Mouse (Mus musculus): ENCODE results near the gene Taf1d. TPM values are rescaled to one million over a fixed set of nuclear protein-coding genes. Genes with fewer than 3 reads are reported as not detected.
A peak's percentile ranks its signal among the peaks of the same experiment; 100 is the strongest.

Gene Taf1d
- polyA plus RNA-seq (2015; fragmentation: Nextera tagmentation; extraction: Ambion mirVana) = 67.1 and 80.0 TPM in 2 replicates

GRCm38 (mm10) chr9:15305503-15306397 lies at the start of gene Taf1d:
Gene Taf1d (plus strand): TSS chr9:15306214.
- 10% methylated on average over 45 of the region's 45 CpGs for WGBS
- Histone ChIP-seq H3K4me1 (ENCODE audit: insufficient read depth, low read length) (peaks cover 37% of the 10 kb centered on the region), H3K4me3 (ENCODE audit: low read length) (peak within 1 kb of the TSS; percentile 97), H3K36me3 (ENCODE audit: insufficient read depth, low read length) (peaks cover 21% of the 10 kb centered on the region), H3K9me3 (ENCODE audit: low read length) (no peaks in the 10 kb centered on the region), H3K4me2 (replicated peaks; ENCODE audit: low read depth, low read length) (peak within 1 kb of the TSS; percentile 69), H3K27ac (ENCODE audit: low read length) (peak within 1 kb of the TSS; percentile 93), H3K27me3 (ENCODE audit: insufficient read depth, low read length) (no peaks in the 10 kb centered on the region), H3K9ac (replicated peaks; ENCODE audit: low read length) (peak within 1 kb of the TSS; percentile 99)
- ATAC-seq (ENCODE audit: low FRiP score, low TSS enrichment) = peak; percentile 96

GRCm38 (mm10) chr9:15256214-15256613 lies 49.8 kb upstream of the Taf1d start:
- Histone ChIP-seq H3K4me1 (ENCODE audit: insufficient read depth, low read length) (no peaks in the 10 kb centered on the region), H3K4me3 (ENCODE audit: low read length) (no peak overlapping the region), H3K27me3 (ENCODE audit: insufficient read depth, low read length) (no peaks in the 10 kb centered on the region), H3K4me2 (replicated peaks; ENCODE audit: low read depth, low read length) (no peak overlapping the region), H3K9ac (replicated peaks; ENCODE audit: low read length) (no peak overlapping the region), H3K9me3 (ENCODE audit: low read length) (no peaks in the 10 kb centered on the region; the same call in 1 of the 2 replicates), H3K36me3 (ENCODE audit: insufficient read depth, low read length) (peaks cover 11% of the 10 kb centered on the region), H3K27ac (ENCODE audit: low read length) (peak overlapping the region; percentile 36; the same call in 1 of the 2 replicates)
- WGBS = 67% methylated on average over 3 of the region's 3 CpGs
- peak; percentile 73 for ATAC-seq (ENCODE audit: low FRiP score, low TSS enrichment)

GRCm38 (mm10) chr9:15261980-15262379 lies 44.0 kb upstream of the Taf1d start:
- 95% methylated on average over 8 of the region's 8 CpGs for WGBS
- ATAC-seq (ENCODE audit: low FRiP score, low TSS enrichment) = no peak

GRCm38 (mm10) chr9:15263487-15263886 lies 42.5 kb upstream of the Taf1d start:
- no peak overlapping the region for H3K4me3 ChIP-seq (ENCODE audit: low read length)
- no peaks in the 10 kb centered on the region for H3K9me3 ChIP-seq (ENCODE audit: low read length)
- peaks cover 75% of the 10 kb centered on the region for H3K36me3 ChIP-seq (ENCODE audit: insufficient read depth, low read length)
- no peak overlapping the region for H3K4me2 ChIP-seq (replicated peaks; ENCODE audit: low read depth, low read length)
- no peak overlapping the region for H3K27ac ChIP-seq (ENCODE audit: low read length)
- no peaks in the 10 kb centered on the region for H3K4me1 ChIP-seq (ENCODE audit: insufficient read depth, low read length)
- no peaks in the 10 kb centered on the region for H3K27me3 ChIP-seq (ENCODE audit: insufficient read depth, low read length)
- ATAC-seq (ENCODE audit: low FRiP score, low TSS enrichment) = no peak
- 97% methylated on average over 10 of the region's 10 CpGs for WGBS
- no peak overlapping the region for H3K9ac ChIP-seq (replicated peaks; ENCODE audit: low read length)

More at GRCm38 (mm10) chr9:15261980-15262379, 44.0 kb upstream of the Taf1d start:
- Histone ChIP-seq H3K9me3 (ENCODE audit: low read length) (no peaks in the 10 kb centered on the region), H3K27me3 (ENCODE audit: insufficient read depth, low read length) (no peaks in the 10 kb centered on the region), H3K4me1 (ENCODE audit: insufficient read depth, low read length) (no peaks in the 10 kb centered on the region), H3K36me3 (ENCODE audit: insufficient read depth, low read length) (peaks cover 62% of the 10 kb centered on the region), H3K27ac (ENCODE audit: low read length) (no peak overlapping the region), H3K9ac (replicated peaks; ENCODE audit: low read length) (no peak overlapping the region), H3K4me2 (replicated peaks; ENCODE audit: low read depth, low read length) (no peak overlapping the region), H3K4me3 (ENCODE audit: low read length) (no peak overlapping the region)

- Histone ChIP-seq H3K9me3 (ENCODE audit: low read length) (no peaks in the 10 kb centered on the region), H3K4me1 (ENCODE audit: insufficient read depth, low read length) (peaks cover 10% of the 10 kb centered on the region)
Observed at GRCm38 (mm10) chr9:15273981-15274380, 32.0 kb upstream of the Taf1d start.

GRCm38 (mm10) chr9:15276855-15277254 lies 29.2 kb upstream of the Taf1d start:
- no peak overlapping the region for H3K27ac ChIP-seq (ENCODE audit: low read length)
- peaks cover 47% of the 10 kb centered on the region for H3K36me3 ChIP-seq (ENCODE audit: insufficient read depth, low read length)

More at GRCm38 (mm10) chr9:15273981-15274380, 32.0 kb upstream of the Taf1d start:
- no peak overlapping the region for H3K27ac ChIP-seq (ENCODE audit: low read length)
- H3K36me3 ChIP-seq (ENCODE audit: insufficient read depth, low read length) = peaks cover 75% of the 10 kb centered on the region
- H3K9ac ChIP-seq (replicated peaks; ENCODE audit: low read length) = no peak overlapping the region
- H3K4me3 ChIP-seq (ENCODE audit: low read length) = no peak overlapping the region
- WGBS = 93% methylated on average over 2 of the region's 2 CpGs
- ATAC-seq (ENCODE audit: low FRiP score, low TSS enrichment) = no peak
- no peak overlapping the region for H3K4me2 ChIP-seq (replicated peaks; ENCODE audit: low read depth, low read length)
- no peaks in the 10 kb centered on the region for H3K27me3 ChIP-seq (ENCODE audit: insufficient read depth, low read length)

GRCm38 (mm10) chr9:15278343-15278742 lies 27.7 kb upstream of the Taf1d start:
- Histone ChIP-seq H3K4me1 (ENCODE audit: insufficient read depth, low read length) (peaks cover 20% of the 10 kb centered on the region), H3K9me3 (ENCODE audit: low read length) (no peaks in the 10 kb centered on the region), H3K4me3 (ENCODE audit: low read length) (no peak overlapping the region), H3K9ac (replicated peaks; ENCODE audit: low read length) (no peak overlapping the region), H3K36me3 (ENCODE audit: insufficient read depth, low read length) (peaks cover 33% of the 10 kb centered on the region), H3K27ac (ENCODE audit: low read length) (no peak overlapping the region), H3K4me2 (replicated peaks; ENCODE audit: low read depth, low read length) (peak overlapping the region; percentile 16; the same call in 1 of the 2 replicates), H3K27me3 (ENCODE audit: insufficient read depth, low read length) (no peaks in the 10 kb centered on the region)
- ATAC-seq (ENCODE audit: low FRiP score, low TSS enrichment) = no peak
- WGBS = 92% methylated on average over 3 of the region's 3 CpGs

More at GRCm38 (mm10) chr9:15276855-15277254, 29.2 kb upstream of the Taf1d start:
- WGBS = 91% methylated on average over 4 of the region's 4 CpGs
- H3K9me3 ChIP-seq (ENCODE audit: low read length) = no peaks in the 10 kb centered on the region
- no peak for ATAC-seq (ENCODE audit: low FRiP score, low TSS enrichment)
- H3K27me3 ChIP-seq (ENCODE audit: insufficient read depth, low read length) = no peaks in the 10 kb centered on the region
- peaks cover 20% of the 10 kb centered on the region for H3K4me1 ChIP-seq (ENCODE audit: insufficient read depth, low read length)
- no peak overlapping the region for H3K9ac ChIP-seq (replicated peaks; ENCODE audit: low read length)
- H3K4me3 ChIP-seq (ENCODE audit: low read length) = no peak overlapping the region
- no peak overlapping the region for H3K4me2 ChIP-seq (replicated peaks; ENCODE audit: low read depth, low read length)

- ATAC-seq (ENCODE audit: low FRiP score, low TSS enrichment) = no peak; the same call in 1 of the 2 replicates
- H3K36me3 ChIP-seq (ENCODE audit: insufficient read depth, low read length) = peaks cover 25% of the 10 kb centered on the region
- 8% methylated on average over 19 of the region's 19 CpGs for WGBS
- H3K27me3 ChIP-seq (ENCODE audit: insufficient read depth, low read length) = no peaks in the 10 kb centered on the region
- no peaks in the 10 kb centered on the region for H3K9me3 ChIP-seq (ENCODE audit: low read length)
- H3K4me3 ChIP-seq (ENCODE audit: low read length) = peak overlapping the region; percentile 96
- H3K9ac ChIP-seq (replicated peaks; ENCODE audit: low read length) = peak overlapping the region; percentile 96
- peak overlapping the region; percentile 88 for H3K27ac ChIP-seq (ENCODE audit: low read length)
- peak overlapping the region; percentile 71 for H3K4me2 ChIP-seq (replicated peaks; ENCODE audit: low read depth, low read length)
- H3K4me1 ChIP-seq (ENCODE audit: insufficient read depth, low read length) = peaks cover 20% of the 10 kb centered on the region
Observed at GRCm38 (mm10) chr9:15279139-15279648, 26.8 kb upstream of the Taf1d start.

- WGBS = under 1% methylated on average over 57 of the region's 57 CpGs
- Histone ChIP-seq H3K4me1 (ENCODE audit: insufficient read depth, low read length) (peaks cover 20% of the 10 kb centered on the region), H3K27me3 (ENCODE audit: insufficient read depth, low read length) (no peaks in the 10 kb centered on the region), H3K4me3 (ENCODE audit: low read length) (peak within 1 kb of the TSS; percentile 96), H3K4me2 (replicated peaks; ENCODE audit: low read depth, low read length) (peak within 1 kb of the TSS; percentile 71), H3K9ac (replicated peaks; ENCODE audit: low read length) (peak within 1 kb of the TSS; percentile 96), H3K27ac (ENCODE audit: low read length) (peak within 1 kb of the TSS; percentile 88), H3K9me3 (ENCODE audit: low read length) (no peaks in the 10 kb centered on the region), H3K36me3 (ENCODE audit: insufficient read depth, low read length) (peaks cover 19% of the 10 kb centered on the region)
- ATAC-seq (ENCODE audit: low FRiP score, low TSS enrichment) = peak; percentile 98
Observed at GRCm38 (mm10) chr9:15279649-15280490, 26.1 kb upstream of the Taf1d start, which contains the start of gene Med17. Gene Med17 (minus strand): TSS chr9:15279931.
